Mouse (Mus musculus): Measurements from ENCODE around the gene Slc44a1.

GRCm38 (mm10) chr4:53589466-53589865 is 149.3 kb downstream of the Slc44a1 start:
- TF ChIP-seq CTCF (IDR thresholded peaks at IDR 0.05; ENCODE audit: borderline replicate concordance, extremely low read depth, insufficient read depth, insufficient read length) = no peak
- TF ChIP-seq POLR2A (IDR thresholded peaks at IDR 0.05; ENCODE audit: borderline replicate concordance, extremely low read depth, insufficient read depth, insufficient read length, poor library complexity, severe bottlenecking) = no peak
